Mouse (Mus musculus) MEL (cell line): ENCODE results near the gene Itga10. TPM values are rescaled to one million over a fixed set of nuclear protein-coding genes. Genes with fewer than 3 reads are reported as not detected.

Experiments used
- DNase-seq: peaks from one replicate; pipeline ENCODE4 v3.0.0; 2011; ENCODE audit warnings: low read depth, low spot score
- H3K27ac ChIP-seq: 2 replicates; pipeline ENCODE4 v1.5.1; 2012; ENCODE audit warnings: low read depth, mild to moderate bottlenecking, control low read depth, low read length, moderate library complexity; ENCODE audit not compliant: control insufficient read depth
- H3K27me3 ChIP-seq, 2 experiments: fragments of 150-350 bp in 1 of 2; sonication (generic) in 1 of 2; 2 replicates each; pipeline ENCODE4 v1.6.1; 2012; ENCODE audit warnings: low read length in 2 of 2, mild to moderate bottlenecking in 2 of 2, improper control_type of control experiment in 1 of 2, moderate library complexity in 1 of 2; ENCODE audit not compliant: insufficient read depth in 2 of 2, control insufficient read depth in 1 of 2
- H3K36me3 ChIP-seq, 2 experiments: 2 replicates each; pipeline ENCODE4 v1.6.1; 2012 to 2014; ENCODE audit warnings: low read length in 2 of 2, improper control_type of control experiment in 1 of 2, inconsistent platforms in 1 of 2, mild to moderate bottlenecking in 1 of 2; ENCODE audit not compliant: insufficient read depth in 2 of 2, control insufficient read depth in 1 of 2
- H3K4me1 ChIP-seq, 2 experiments: fragments of 150-350 bp in 1 of 2; sonication (generic) in 1 of 2; 2 replicates each; pipeline ENCODE4 v1.6.1; 2012; ENCODE audit warnings: low read length in 2 of 2, improper control_type of control experiment in 1 of 2, mild to moderate bottlenecking in 1 of 2; ENCODE audit not compliant: insufficient read depth in 2 of 2, control insufficient read depth in 1 of 2
- H3K4me3 ChIP-seq, 2 experiments: fragments of 150-350 bp in 1 of 2; sonication (generic) in 1 of 2; 2 replicates each; pipeline ENCODE4 v1.5.1; 2012; ENCODE audit warnings: low read depth in 2 of 2, low read length in 2 of 2, mild to moderate bottlenecking in 2 of 2, moderate library complexity in 2 of 2, control low read depth in 1 of 2, improper control_type of control experiment in 1 of 2; ENCODE audit not compliant: control insufficient read depth in 1 of 2, insufficient read depth in 1 of 2
- H3K79me2 ChIP-seq: 2 replicates; pipeline ENCODE4 v1.6.1; 2012; ENCODE audit warnings: mild to moderate bottlenecking, low read length, moderate library complexity; ENCODE audit not compliant: control insufficient read depth, poor library complexity, insufficient read depth
- H3K9ac ChIP-seq: 2 replicates; pipeline ENCODE4 v1.6.1; 2012; ENCODE audit warnings: low read depth, mild to moderate bottlenecking, control low read depth, low read length, moderate library complexity; ENCODE audit not compliant: control insufficient read depth, poor library complexity, severe bottlenecking
- H3K9me3 ChIP-seq: fragments of 150-350 bp; sonication (generic); replicated peaks from 2 replicates; pipeline ENCODE4 v1.6.1; 2012; ENCODE audit warnings: mild to moderate bottlenecking, low read length, improper control_type of control experiment, moderate library complexity; ENCODE audit not compliant: insufficient read depth
- BHLHE40 ChIP-seq: IDR thresholded peaks from 2 replicates; pipeline ENCODE4 v1.6.1; 2012; ENCODE audit warnings: low read depth, mild to moderate bottlenecking, inconsistent platforms, low read length, improper control_type of control experiment, borderline replicate concordance
- CHD1 ChIP-seq: IDR thresholded peaks from 2 replicates; pipeline ENCODE4 v1.6.1; 2012; ENCODE audit warnings: low read depth, mild to moderate bottlenecking, inconsistent platforms, low read length, improper control_type of control experiment
- CHD2 ChIP-seq: IDR thresholded peaks from 2 replicates; pipeline ENCODE4 v1.6.1; 2011; ENCODE audit warnings: low read length, improper control_type of control experiment
- ELF1 ChIP-seq: IDR thresholded peaks from 2 replicates; pipeline ENCODE4 v1.6.1; 2014; ENCODE audit warnings: low read depth, mild to moderate bottlenecking, inconsistent platforms, low read length, improper control_type of control experiment, moderate library complexity
- EP300 ChIP-seq, 2 experiments: IDR thresholded peaks; 2 replicates each; pipeline ENCODE4 v1.6.1; 2011; ENCODE audit warnings: improper control_type of control experiment in 2 of 2, low read length in 2 of 2, low read depth in 1 of 2, mild to moderate bottlenecking in 1 of 2
- GATA1 ChIP-seq: IDR thresholded peaks from 2 replicates; pipeline ENCODE4 v1.6.1; 2011; ENCODE audit warnings: low read depth, low read length, improper control_type of control experiment
- KAT2A ChIP-seq: conservative IDR thresholded peaks from 2 replicates; pipeline ENCODE4 v1.6.1; 2012; ENCODE audit warnings: low read depth, low read length, improper control_type of control experiment, inconsistent platforms
- MAFK ChIP-seq: IDR thresholded peaks from 2 replicates; pipeline ENCODE4 v1.6.1; 2011; ENCODE audit warnings: low read depth, mild to moderate bottlenecking, low read length, improper control_type of control experiment, borderline replicate concordance
- MAX ChIP-seq: IDR thresholded peaks from 2 replicates; pipeline ENCODE4 v1.6.1; 2011; ENCODE audit warnings: low read length, improper control_type of control experiment
- MAZ ChIP-seq: IDR thresholded peaks from 2 replicates; pipeline ENCODE4 v1.6.1; 2012; ENCODE audit warnings: low read depth, mild to moderate bottlenecking, inconsistent platforms, low read length, improper control_type of control experiment
- MEF2A ChIP-seq: IDR thresholded peaks from 2 replicates; pipeline ENCODE4 v1.6.1; 2014; ENCODE audit warnings: low read depth, mild to moderate bottlenecking, inconsistent platforms, low read length, improper control_type of control experiment; ENCODE audit not compliant: poor library complexity, insufficient replicate concordance, severe bottlenecking; ENCODE audit errors: extremely low read depth
- MYB ChIP-seq: IDR thresholded peaks from 2 replicates; pipeline ENCODE4 v1.6.1; 2011; ENCODE audit warnings: mild to moderate bottlenecking, low read depth, low read length, improper control_type of control experiment
- MYC ChIP-seq: IDR thresholded peaks from 2 replicates; pipeline ENCODE4 v1.6.1; 2011; ENCODE audit warnings: low read depth, mild to moderate bottlenecking, low read length, improper control_type of control experiment, moderate library complexity
- TBP ChIP-seq: IDR thresholded peaks from 2 replicates; pipeline ENCODE4 v1.8.0; 2011; ENCODE audit warnings: low read depth, low read length, improper control_type of control experiment
- UBTF ChIP-seq: IDR thresholded peaks from 2 replicates; pipeline ENCODE4 v1.6.1; 2012; ENCODE audit warnings: low read depth, mild to moderate bottlenecking, inconsistent platforms, low read length, improper control_type of control experiment, moderate library complexity, borderline replicate concordance; ENCODE audit not compliant: insufficient read depth
- ZC3H11A ChIP-seq: IDR thresholded peaks from 2 replicates; pipeline ENCODE4 v1.6.1; 2012; ENCODE audit warnings: low read depth, mild to moderate bottlenecking, inconsistent platforms, low read length, improper control_type of control experiment
- ZNF384 ChIP-seq: IDR thresholded peaks from 2 replicates; pipeline ENCODE4 v1.6.1; 2012; ENCODE audit warnings: low read depth, mild to moderate bottlenecking, inconsistent platforms, low read length, improper control_type of control experiment
- polyA plus RNA-seq, 2 experiments: library from polyadenylated mRNA; stranded (reverse) in 1 of 2; unstranded in 1 of 2; fragments of >175 nt in 1 of 2; fragments of >200 nt in 1 of 2; gene quantifications; 2 replicates each; pipeline versions ENCODE4 v1.2.1 to v1.2.4; 2012; ENCODE audit warnings: low replicate concordance in 2 of 2, low read depth in 1 of 2; ENCODE audit not compliant: insufficient read length in 2 of 2, insufficient read depth in 1 of 2, missing spikeins in 1 of 2
- total RNA-seq: library from RNA; depleted of rRNA; stranded (reverse); fragments of 300-350 nt; gene quantifications from 2 replicates; pipeline ENCODE4 v1.2.3, GENCODE M21; 2012

The Itga10 gene
- total and polyA plus RNA-seq, 3 experiments: 1.0 to 2.9 TPM; not detected in 1

DNA sequence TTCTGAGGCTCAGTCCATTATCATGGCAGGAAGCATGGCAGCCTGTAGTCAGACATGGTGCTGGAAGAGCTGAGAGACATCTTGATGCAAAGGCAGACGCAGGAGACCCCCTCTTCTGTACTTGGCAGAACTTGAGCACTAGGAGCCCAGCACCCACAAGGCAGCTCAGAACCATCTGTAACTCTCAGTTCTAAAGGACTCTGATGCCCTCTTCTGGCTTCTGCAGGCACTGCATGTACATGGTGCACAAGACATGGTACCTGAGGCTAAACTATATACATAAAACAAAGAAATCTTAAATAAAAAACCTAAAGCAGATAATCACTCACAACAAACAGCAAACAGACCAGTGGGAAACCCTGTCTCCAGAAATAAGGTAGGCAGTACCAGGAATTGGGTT, 6.2 kb upstream of the Itga10 start (continued):
- TF ChIP-seq BHLHE40: peak; percentile 63; the same call in 1 of the 2 replicates
- TF ChIP-seq EP300 (IDR thresholded peaks at IDR 0.05; ENCODE audit: low read depth in 1 of 2, low read length in 2 of 2): no peak
- TF ChIP-seq TBP: 0 out of 2 replicates have a peak, but pooled peaks have one; percentile 23
- no peak for TF ChIP-seq ZNF384
- TF ChIP-seq MEF2A: no peak
- no peak for TF ChIP-seq UBTF
- TF ChIP-seq GATA1: no peak
- TF ChIP-seq ZC3H11A: peak; percentile 96

DNA sequence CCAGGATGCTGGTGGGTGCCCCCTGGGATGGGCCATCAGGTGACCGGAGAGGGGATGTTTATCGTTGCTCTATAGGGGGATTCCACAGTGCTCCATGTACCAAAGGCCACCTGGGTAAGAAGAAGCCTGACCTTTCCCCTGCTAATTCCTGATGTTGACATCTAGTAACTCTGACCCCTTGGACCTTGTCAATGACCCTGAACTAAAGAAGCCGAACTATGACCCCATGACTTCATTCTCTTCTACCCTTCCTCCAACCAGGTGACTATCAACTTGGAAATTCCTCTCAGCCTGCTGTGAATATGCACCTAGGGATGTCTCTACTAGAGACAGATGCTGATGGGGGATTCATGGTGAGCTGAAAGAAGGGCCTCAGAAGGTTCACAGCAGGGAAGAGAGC, 2.0 kb downstream of the Itga10 start:
- no peaks in the 10 kb centered on the region for H3K9me3 ChIP-seq
- H3K4me1 ChIP-seq: no peaks in the 10 kb centered on the region
- no peaks in the 10 kb centered on the region for H3K36me3 ChIP-seq
- no peak overlapping the region for H3K9ac ChIP-seq
- DNase-seq: no peak
- no peaks in the 10 kb centered on the region for H3K27me3 ChIP-seq
- H3K79me2 ChIP-seq: no peaks in the 10 kb centered on the region
- H3K4me3 ChIP-seq: no peak overlapping the region
- H3K27ac ChIP-seq: no peak overlapping the region
- no peak for TF ChIP-seq GATA1
- no peak for TF ChIP-seq KAT2A
- no peak for TF ChIP-seq ELF1
- no peak for TF ChIP-seq MAZ
- no peak for TF ChIP-seq MYB
- no peak for TF ChIP-seq CHD1

DNA sequence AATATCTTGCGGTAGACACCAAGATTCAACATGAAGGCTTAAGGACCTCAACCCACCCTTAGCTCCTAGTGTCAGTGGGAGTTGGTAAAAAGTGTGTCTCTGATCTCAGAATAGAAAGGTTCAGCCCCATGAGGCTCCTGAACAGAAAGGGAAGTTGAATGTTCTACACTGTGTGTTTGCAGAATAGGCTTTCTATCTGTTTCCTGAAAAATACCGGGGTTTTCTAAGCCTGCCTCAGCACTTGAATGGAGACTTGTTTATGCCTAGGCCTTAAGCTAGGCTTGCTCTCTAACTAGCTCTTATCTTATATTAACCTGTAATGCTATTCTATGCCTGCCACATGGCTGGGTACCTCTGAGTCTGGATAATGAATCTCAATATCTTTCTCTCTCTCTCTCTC, 15.5 kb downstream of the Itga10 start:
- Histone ChIP-seq H3K36me3 (no peaks in the 10 kb centered on the region), H3K9me3 (no peaks in the 10 kb centered on the region), H3K9ac (no peak overlapping the region), H3K4me3 (no peak overlapping the region), H3K27ac (peak overlapping the region; percentile 5; the same call in 1 of the 2 replicates), H3K79me2 (no peaks in the 10 kb centered on the region), H3K27me3 (no peaks in the 10 kb centered on the region), H3K4me1 (peaks cover 0 to 14% of the 10 kb centered on the region in 2 experiments; a peak in 2 of 4 replicates)
- peak; percentile 81 for DNase-seq
- no peak for TF ChIP-seq CHD2
- TF ChIP-seq MAX: 0 out of 2 replicates have a peak, but pooled peaks have one; percentile 29
- no peak for TF ChIP-seq EP300 (IDR thresholded peaks at IDR 0.05; ENCODE audit: low read depth in 1 of 2, low read length in 2 of 2)
- TF ChIP-seq MYC: peak; percentile 41; the same call in 1 of the 2 replicates
- TF ChIP-seq MYB: no peak
- no peak for TF ChIP-seq MAFK
